Mouse (Mus musculus) lung, adult 2 months (tissue): Measurements from ENCODE around the gene Rnf152.

Experiments used
- CTCF ChIP-seq: fragments of 200-500 bp; IDR thresholded peaks from 2 replicates; pipeline ENCODE4 v1.5.1; 2011; ENCODE audit warnings: mild to moderate bottlenecking, low read length, control low read depth; ENCODE audit not compliant: insufficient read depth
- POLR2A ChIP-seq: fragments of 200-500 bp; IDR thresholded peaks from 2 replicates; pipeline ENCODE4 v1.6.1; 2011; ENCODE audit warnings: low read depth, mild to moderate bottlenecking, control low read depth, low read length, borderline replicate concordance; ENCODE audit errors: extremely low read depth

DNA sequence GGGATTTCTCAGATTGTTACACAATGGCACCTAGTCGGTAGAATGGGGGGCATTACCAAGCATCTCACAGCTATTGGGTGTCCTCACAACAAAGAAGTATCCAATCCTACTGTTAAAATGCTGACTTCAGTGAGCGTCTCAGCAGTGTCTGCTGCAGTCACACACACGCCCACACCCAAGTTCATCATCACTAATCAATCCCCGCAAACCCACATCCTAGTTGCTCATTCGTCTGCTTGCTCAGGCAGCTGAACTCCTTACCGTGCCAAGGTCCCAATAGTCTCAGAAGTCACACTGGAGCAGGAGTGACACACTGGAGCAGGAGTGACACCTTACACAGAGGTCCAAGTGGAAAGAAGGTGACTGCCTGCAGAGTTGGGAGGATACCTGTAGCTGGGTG is 14.2 kb downstream of the Rnf152 start:
- TF ChIP-seq CTCF (no peak), POLR2A (no peak)
